Mouse (Mus musculus) stomach, postnatal 0 days (tissue): ENCODE results near the gene Samm50.

Experiments
- CTCF ChIP-seq: IDR thresholded peaks from 2 replicates; pipeline ENCODE4 v1.5.1; 2016; ENCODE audit warnings: antibody characterized with exemption, low read depth, mild to moderate bottlenecking, moderate library complexity
- EP300 ChIP-seq: optimal IDR thresholded peaks from 2 replicates; pipeline ENCODE3; 2016; ENCODE audit warnings: antibody characterized with exemption

- TF ChIP-seq CTCF (no peak), EP300 (no peak)
Observed at GRCm38 (mm10) chr15:84218783-84219271, 26.8 kb downstream of the Samm50 start.
